Mouse (Mus musculus): ENCODE results near the gene Stmn1.

Stmn1 gene

DNA sequence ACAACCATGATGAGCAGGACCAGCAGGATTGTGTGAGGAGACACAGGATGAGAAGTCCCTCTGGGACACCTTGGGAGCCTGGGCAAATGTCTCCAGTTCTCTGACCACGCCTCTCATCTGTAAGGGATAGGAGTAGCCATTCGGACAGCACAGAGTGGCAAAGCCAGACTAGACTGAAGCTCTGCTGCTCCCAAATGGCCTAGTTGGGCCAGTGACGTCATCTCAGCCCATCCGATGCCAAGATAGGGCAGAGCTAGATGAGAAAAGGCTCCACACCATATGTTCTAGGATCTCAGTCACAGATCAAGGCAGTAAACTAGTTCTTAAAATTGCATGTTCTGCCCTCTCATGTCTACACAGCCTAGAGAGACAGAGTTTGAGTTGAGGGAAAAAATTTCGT is 9.3 kb upstream of the Stmn1 start:
- DNase-seq: no peak

DNA sequence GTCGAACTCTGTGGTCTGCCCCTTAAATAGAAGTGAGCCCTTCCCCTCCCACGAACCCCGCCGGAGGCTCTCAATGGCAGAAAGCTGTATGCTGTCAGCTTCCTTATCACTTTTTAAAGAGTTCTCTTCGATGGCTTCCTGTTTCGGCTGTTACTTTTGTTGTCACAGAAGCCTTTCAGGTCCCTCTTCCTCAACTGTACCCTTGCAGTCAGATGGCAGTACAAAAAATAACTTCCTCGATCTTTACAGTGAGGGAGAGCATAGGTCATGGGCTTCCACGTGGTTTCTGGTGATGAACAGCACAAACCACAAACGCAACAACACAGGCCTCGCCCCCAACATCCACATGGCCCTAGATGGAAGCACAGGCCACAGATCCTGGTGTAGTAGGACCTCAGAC is 7.8 kb upstream of the Stmn1 start:
- DNase-seq: peak; percentile 26 to 53

DNA sequence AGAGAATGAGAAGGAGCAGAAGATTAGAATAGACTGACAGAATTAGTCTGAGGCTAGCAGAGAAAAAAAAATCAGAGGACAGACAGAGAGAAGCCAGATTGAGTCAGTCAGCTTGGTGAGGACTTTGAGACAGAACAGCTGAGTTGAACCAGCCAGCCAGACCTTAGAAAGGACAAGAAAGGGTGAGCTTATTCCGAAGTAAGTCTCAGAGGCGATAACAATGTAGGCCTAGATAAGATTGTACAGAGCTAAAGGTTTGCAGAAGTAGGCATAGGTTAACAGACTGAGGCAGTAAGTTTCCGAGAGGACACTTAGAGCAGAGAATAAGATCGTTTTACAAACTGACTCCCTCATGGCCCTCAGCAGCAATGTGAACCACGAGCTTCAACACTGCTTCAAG is 6.9 kb upstream of the Stmn1 start:
- no peak for DNase-seq

DNA sequence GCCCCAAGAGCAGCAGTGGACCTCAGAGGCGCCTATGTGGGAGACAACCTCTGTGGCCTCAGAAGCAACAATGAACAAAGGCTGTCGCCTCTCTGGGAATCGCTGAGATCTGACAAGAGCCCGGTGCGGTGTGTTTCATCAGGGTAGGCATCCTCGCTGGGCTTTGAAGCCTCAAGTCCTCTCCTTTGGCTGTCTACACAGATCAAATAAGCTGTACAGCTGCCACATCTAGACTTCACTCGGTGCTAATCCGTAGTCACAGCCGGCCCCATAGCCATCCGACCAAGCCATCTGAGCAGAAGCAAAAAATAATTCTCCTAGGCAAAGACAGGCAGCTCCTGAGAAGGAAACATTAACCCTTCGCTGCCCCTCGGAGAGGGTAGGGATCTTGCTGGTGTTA is 2.3 kb upstream of the Stmn1 start:
- DNase-seq: no peak

DNA sequence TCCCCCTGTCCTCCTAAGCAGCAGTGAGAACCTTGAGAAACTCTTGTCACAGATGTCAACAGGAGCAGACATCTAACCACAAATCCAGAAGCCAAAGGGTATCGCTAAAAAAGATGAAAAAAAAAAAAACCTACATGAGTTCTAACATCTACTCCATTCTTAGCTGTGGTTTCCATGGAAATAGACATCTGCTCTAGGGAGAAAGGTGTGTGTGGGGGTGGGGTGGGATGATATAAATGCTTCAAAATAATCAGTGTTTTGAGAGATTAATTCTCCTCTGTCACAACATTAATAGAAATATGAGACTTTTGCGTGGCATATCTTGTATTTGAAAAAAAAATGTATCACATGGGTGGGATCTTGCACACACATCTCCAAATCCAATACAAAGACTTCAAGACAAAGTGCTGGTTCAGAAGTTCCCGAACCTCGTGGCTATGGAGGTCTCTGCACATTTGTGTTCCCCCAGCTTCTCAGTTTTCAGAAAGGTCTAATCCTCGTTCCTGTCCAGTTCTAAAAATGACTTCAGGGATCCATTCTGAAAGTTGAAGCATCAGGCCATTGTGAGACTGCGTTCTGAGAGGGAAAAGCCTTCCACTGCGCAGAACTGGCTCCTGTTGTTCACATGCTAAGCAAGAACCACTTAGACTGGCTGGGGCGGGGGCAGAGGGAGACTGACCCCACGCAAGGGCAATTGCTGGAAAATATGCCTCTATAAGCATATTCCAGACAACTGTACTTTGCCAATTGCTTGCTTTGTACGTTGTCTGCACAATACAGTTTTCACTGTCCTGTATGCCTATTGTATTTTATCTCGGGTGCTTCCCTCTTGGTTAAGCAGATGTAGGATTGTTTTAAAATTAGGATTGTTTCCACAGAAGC is 1.5 kb upstream of the Stmn1 start:
- DNase-seq: no peak

DNA sequence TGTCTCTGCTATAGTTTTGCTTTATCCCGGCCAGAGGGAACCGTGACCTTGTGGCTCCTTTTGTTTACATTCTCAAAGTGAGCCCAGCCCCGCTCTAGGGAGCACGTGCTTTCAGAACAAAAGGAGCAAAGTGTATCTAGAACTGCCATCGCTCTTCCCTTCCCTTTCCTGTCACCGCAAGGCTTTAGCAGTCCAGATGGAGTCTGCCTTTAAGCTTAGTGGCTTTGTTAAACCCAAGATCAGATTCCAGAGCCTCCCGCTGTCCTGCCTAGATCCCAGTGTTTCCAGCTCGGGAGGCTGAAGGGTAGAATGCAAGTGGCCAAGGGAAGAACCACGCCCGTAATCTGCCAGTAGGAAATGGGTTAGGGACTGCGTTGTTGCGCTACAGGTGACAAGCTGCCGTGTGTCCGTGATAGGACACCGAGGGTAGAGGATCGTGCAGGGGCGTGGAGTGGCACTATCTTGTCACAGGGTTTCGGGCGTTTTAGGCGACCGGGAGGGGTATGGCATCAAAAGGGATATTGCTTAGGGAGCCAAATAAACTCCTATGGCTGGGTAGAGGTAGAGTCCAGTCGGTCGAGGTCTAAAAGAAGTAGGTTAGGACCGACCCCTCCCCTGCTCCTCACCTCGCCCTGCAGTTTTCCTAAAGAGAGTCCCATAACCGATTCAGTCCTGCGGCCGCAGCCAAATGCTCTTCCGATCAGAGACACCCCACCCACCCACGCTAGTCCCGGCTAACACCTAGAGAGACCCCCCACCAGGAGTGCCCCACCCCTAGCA is 495 bp upstream of the Stmn1 start:
- peak; percentile 42 to 65 for DNase-seq

DNA sequence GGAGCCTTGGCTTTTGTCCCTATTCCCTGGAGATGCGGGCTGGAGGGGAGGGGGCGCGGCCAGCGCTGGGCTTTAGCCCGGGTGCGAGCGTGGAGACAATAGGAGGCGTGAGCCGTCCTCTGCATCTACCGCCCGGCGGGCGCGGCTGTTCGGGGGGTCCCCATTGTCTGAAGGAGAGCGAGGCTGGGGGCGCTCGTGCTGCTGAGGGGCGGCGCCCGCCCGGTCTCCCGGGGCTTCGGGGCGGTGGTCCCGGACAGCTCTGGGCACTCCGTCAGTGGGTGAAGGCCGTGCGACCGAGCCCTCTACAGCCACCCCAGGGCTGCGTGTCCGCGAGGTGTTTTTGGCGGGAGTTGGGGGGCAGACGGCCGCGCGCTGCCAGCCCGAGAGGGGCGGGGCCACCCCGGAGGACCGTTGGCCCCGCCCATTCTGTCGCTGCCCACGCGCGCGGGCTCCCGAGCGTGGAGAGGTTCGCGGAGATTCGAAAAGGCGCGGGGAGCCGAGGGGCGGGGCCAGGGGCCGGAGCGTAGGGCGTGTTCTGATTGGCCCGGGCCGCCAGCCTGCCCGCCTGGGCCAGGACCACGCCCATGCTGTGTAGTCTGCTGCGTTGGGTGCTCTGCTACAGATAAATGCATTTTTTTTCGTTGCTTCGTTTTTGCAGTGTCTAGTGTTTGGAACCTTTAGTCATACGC is 602 bp downstream of the Stmn1 start:
- DNase-seq: peak; percentile 92 to 94

DNA sequence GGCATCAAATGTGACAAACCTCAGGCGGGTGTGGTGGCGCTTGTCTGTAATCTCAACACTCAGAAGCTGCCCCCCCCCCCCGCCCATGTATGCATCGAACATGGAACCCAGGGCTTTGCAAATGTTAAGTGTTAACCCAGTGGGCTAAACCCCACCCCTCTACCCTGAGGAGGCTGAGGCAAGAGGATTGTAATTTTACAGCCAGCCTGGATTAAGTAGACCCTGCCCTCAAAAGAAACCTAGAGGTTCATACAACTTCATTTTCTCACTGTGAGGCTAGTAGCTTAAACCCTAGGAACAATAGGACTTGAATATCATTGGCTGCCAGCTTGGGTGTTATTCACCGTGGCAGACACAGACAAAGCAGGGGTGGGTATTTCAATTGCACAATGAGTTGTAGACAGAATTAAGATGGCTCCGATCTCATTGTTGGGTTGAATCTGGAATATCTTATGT is 1.2 kb downstream of the Stmn1 start:
- no peak for DNase-seq

DNA sequence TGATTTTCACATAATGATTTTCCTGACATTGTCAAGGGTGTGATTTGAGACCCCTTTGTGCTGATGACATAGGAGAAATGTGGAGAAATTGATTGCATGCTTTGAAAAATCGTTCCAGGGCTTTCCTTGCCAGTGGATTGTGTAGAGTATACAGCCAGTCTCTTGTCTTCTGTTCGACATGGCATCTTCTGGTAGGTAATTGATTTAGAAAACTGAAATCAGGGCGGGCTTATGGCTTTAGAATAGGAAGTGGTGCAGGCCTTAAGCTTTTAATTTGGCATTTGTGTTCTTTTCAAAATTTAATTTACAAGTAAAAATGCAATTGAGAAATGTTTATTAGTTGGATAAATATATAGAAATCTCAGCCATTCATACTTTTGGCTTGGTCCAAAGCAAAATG is 1.9 kb downstream of the Stmn1 start:
- no peak for DNase-seq

DNA sequence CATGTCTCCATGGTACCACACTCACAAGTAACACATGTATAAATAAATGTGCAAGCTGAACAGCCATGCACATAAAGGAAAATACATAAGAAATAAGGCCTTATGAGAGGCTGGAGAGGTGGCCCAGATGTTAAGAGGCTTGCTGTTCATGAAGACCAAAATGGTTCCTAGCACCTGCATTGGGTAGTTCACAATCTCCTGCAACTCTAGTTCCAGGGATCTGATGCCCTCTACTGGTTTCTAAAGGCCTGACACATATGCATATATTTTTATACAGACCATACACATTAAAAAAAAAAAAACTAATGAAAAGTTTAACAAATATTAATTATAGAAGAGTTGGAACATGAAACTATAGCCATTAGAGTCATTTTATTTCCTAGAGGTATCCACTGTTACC is 3.3 kb downstream of the Stmn1 start:
- no peak for DNase-seq

DNA sequence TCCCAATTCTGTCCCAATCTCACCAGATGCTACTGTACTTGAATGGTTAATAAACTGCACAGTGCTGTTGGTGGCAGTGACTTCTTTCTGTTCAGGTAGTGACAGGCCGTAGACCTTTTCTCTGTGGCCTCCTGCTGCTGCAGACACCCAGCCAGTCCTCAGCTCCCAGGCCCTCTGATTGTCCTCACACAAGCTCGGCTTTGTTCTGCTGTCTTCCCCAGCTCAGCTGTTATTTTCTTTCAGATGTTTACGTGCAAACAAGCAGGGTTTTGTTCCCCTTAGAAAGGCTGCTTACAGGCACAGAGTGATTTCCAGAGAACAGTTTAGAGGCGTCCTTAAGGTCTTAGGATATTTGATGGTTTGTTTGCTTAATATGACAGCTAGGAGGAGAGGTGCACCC is 5.6 kb downstream of the Stmn1 start:
- DNase-seq: no peak

DNA sequence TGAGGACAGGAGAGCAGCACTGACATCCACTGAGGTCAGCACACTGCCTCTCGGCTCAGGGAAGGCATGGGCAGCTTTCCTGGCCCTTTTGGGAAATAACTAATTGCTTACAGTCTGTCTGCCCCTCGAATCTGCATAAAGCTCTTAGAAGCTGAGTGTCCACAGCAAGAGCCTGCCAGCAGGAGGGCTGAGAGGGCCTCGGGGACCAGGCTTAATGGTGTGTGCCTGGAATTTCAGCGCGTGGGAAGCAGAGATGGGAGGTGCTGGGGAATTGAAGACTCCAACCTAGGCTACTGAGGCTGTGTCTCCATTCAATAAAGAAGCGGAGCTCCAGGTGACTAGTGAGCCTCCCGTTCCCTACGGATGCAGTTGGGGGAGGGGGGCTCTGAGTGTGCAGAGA is 6.1 kb downstream of the Stmn1 start:
- DNase-seq: no peak

DNA sequence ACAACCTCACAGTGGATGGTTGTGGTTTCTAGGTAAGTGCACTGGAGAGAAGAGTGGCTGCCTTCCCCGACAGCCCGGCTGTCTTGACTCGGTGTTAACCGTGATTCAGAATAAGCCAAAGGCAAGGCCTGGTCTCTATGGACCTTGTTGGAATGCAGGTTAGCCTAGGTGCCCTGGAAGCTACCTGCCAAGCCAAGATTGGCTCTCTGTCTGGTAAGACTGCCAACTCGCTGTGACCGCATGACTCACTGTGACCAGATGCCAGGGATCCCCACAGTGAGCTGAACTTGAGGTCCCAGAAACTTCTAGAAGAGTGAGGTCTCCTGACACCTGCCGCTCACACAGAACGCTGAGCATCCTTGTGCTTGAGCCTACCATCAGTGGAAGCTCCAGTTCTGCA is 8.8 kb downstream of the Stmn1 start:
- no peak for DNase-seq

DNA sequence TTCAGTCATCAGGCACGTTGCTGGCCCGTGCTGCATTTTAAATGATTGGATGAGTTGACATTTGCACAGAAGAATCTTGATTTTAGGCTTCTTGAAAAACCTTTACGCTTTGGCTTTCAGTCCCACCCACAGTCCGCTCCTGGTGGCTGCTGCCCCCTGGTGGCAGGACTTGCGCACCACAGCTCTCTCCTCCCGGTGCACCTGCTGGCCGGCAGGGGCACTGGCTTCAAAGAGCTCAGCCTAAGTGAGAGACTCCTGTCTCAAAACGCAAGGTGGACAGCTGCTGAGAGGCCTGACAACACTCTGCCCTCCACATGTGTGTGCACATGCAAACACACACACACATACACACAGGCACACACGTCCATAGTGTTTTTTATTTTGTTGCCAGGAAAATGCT is 9.9 kb downstream of the Stmn1 start:
- DNase-seq: peak; percentile 79 to 80

DNA sequence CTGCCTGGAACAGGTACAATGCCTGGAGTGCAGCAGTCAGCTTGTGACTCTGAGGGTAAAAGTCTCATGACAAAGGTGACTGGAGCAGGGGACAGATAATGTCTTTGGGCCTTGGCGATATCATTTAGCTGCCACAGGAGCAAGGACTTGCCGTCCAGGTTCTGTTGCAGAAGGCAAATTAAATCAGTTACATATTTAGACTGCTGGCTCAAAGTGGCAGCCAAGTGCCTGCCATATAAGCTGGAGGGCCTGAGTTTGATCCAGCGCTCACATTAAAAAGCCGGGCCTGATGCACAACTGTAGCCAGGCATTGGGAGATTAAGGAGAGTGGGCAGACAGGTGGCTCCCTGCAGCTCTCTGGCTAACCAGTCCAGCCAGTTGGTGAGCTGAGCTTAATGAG is 11.7 kb downstream of the Stmn1 start:
- DNase-seq: no peak

DNA sequence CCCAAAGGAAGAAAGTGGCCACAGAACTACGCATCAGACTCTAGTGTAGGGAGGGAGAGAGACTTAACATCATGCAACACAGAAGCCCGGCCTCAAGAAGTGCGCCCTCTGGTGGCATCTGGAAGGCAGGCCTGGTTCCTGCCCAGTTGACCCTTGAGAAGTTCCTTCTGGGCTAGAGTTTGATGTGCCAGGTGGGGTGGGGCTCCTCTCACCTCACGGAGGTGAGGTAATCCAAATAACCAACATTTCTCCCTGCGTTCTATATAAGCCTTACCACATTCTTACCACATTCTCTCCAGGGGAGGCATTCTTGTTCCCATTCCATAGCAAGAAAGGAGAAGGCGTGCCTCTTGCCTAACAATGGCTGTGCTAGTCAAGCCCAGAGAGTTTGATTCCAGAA is 12.7 kb downstream of the Stmn1 start:
- peak; percentile 42 to 52 for DNase-seq

DNA sequence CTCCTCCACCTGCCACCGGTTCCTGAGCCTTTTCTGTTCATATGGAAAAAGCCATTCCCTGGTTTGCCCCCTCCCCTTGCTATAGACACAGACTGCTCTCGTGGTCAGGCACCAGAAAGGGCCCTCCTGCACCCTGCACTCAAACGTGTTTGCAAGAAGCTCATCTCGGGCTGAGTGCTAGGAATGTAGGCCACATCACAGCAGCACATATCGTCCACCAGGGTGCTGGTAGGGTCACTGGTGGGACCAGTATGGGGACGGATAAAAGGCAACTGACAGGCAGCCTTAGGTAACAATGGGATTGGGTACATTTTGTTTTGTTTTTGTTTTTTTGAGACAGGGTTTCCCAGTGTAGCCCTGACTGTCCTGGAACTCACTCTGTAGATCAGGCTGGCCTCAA is 13.2 kb downstream of the Stmn1 start:
- no peak for DNase-seq

DNA sequence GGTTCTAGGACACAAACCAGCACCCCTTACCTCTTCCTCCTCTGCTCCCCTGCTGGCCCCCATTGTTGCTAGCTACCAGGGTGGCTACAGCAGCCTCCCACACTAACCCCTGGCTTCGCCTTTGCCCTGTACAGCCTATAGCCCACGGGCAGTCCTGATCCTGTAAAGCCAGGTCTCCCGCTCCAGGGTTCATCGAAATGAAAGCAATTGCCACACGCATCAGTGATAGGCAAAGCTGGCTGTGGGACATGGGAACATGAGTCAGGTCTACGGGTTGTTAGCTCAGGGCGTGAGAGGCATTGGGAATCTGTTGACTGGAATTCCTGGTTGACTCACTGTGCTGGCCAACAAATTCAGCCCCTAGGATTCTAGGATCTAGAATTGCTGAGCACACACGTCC is 14.3 kb downstream of the Stmn1 start:
- DNase-seq: no peak

DNA sequence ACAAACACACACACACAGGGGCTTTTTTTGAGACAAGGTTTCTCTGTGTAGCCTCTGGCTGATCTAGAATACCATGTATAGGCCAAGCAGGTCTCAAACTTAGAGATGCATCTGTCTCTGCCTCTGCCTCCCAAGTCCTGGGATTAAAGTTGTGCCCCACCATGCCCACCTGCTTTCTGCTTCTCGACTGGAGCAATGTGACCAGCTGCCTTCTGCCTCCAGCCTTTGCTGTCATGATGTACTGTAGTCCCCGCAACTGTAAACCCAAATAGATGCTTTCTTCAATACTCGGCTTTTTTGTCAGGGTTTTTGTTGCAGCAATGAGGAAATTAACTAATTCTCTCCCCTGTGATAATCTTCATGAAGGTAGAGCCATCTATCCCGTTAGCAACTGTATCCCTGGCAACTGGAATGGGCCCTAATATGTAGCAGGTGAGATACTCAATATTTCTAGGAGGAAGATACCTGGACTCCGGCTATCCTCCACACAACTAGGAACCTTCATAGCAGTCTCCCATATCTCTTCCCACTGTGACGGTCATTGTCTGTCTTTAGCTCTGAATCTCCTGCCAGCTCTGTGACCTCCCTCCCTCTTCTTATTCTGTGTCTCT is 15.1 kb downstream of the Stmn1 start:
- DNase-seq: no peak

DNA sequence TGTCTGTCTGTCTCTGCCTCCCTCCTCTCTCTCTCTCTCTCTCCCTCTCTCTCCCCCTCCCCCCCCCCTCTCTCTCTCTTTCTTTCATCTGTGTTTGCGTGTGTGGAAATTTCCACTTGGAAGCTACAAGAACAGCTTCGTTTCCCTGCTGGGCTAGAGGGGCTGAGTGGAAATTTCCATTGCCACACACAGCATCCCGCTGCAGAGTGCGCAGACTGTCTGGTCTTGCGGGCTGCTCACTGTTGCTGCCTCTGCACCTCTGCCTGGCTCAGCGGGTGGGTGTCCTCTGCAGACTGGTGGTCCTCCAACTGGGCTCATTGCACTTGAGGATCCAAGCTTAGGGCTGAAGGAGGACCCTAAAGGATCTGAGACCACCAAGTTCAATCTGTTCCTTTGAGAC is 15.6 kb downstream of the Stmn1 start:
- DNase-seq: no peak

DNA sequence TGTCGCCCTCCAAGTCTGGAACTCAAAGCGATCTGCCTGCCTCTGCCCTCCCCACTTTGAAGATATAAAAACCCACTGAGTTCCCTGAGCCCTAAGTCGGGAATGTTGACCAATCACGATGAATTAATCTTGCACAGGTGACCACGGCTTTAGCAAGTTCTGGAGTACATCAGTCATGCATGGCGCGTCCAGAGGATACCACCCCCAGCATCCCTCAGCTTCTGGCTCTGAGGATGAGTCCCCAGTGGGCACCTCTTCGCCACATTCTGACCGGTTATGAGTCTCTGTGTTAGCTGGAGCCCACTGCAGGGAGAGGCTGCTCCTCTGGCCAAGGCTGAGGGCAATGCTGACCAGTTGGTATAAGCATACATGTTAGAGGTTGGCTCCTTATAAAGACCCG is 16.1 kb downstream of the Stmn1 start:
- no peak for DNase-seq

DNA sequence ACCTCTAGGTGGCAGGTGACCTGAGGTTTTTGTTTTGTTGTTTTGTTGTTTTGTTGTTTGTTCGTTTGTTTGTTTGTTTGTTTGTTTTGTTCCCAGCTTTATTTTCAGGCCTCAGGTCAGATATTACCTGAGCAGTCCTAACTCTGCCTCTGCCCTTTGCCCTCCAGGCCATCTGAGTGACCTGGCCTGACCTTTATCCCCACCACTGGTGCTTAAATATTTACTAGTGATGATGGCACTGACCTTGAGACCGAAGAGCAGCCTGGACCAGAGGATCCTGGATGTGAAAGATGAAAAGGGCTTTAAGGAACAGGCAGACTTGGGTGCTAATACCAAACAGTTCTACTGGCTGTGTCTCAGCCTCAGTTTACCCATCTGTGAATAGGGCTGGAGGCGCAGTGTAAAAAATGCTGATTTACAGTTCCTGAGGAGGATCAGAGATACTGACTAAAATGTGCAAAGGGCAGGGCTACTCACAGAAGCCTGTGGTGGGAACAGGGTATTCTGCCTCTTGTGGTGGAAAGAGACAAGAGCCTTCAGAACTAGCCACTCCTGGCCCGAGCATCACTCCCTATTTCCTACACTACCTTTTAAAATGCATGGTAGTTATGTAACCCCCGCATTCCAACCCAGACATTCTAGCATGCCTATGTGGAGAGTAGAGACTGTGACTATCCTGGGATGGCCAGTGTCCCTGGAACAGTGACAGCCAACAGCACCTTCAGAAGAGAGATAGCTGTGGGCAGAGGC is 17.2 kb downstream of the Stmn1 start:
- no peak for DNase-seq

All from thymus, adult 18-20 months (tissue).